Mouse (Mus musculus) forebrain, postnatal 0 days (tissue): ENCODE measurements around the gene Mars. TPM values are rescaled to one million over a fixed set of nuclear protein-coding genes. Genes with fewer than 3 reads are reported as not detected.

Experiments
- ATAC-seq: fragments of 200-750 bp; cut with Nextera tagmentation; 2 replicates; pipeline ENCODE4 v1.8.0; 2017; ENCODE audit warnings: mild to moderate bottlenecking, moderate library complexity
- DNase-seq: peaks from one replicate; pipeline ENCODE4 v3.0.0-alpha.2; 2015
- H3K27ac ChIP-seq: fragments of 300-500 bp; sonication (generic); 2 replicates; pipeline ENCODE4 v1.5.1; 2014; ENCODE audit warnings: low read depth, mild to moderate bottlenecking, antibody characterized with exemption, low read length, moderate library complexity, mixed read lengths
- H3K27me3 ChIP-seq: fragments of 300-500 bp; sonication (generic); 2 replicates; pipeline ENCODE4 v1.6.1; 2014; ENCODE audit warnings: mild to moderate bottlenecking, low read length, mixed read lengths; ENCODE audit not compliant: insufficient read depth
- H3K36me3 ChIP-seq: fragments of 300-500 bp; sonication (generic); 2 replicates; pipeline ENCODE4 v1.6.1; 2014; ENCODE audit warnings: mild to moderate bottlenecking, moderate library complexity; ENCODE audit not compliant: insufficient read depth
- H3K4me1 ChIP-seq: fragments of 300-500 bp; sonication (generic); 2 replicates; pipeline ENCODE4 v1.6.1; 2014; ENCODE audit warnings: antibody characterized with exemption; ENCODE audit not compliant: insufficient read depth
- H3K4me2 ChIP-seq: fragments of 300-500 bp; sonication (generic); 2 replicates; pipeline ENCODE4 v1.6.1; 2014; ENCODE audit warnings: low read depth, mild to moderate bottlenecking, moderate library complexity
- H3K4me3 ChIP-seq: fragments of 300-500 bp; sonication (generic); 2 replicates; pipeline ENCODE4 v1.5.1; 2014; ENCODE audit warnings: low read depth, low read length, mixed read lengths
- H3K9ac ChIP-seq: fragments of 300-500 bp; sonication (generic); 2 replicates; pipeline ENCODE4 v1.6.1; 2014; ENCODE audit warnings: mild to moderate bottlenecking
- H3K9me3 ChIP-seq: fragments of 300-500 bp; sonication (generic); 2 replicates; pipeline ENCODE4 v1.6.1; 2016; ENCODE audit warnings: low read length
- CTCF ChIP-seq: sonication (generic); IDR thresholded peaks from 2 replicates; pipeline ENCODE4 v1.5.1; 2016; ENCODE audit warnings: antibody characterized with exemption, control low read depth, low read depth
- WGBS: fragments of 180-500 bp; shearing (Covaris S2); extraction: QIAGEN DNeasy Blood & Tissue Kit; methylation state at CpG from one replicate; pipeline ENCODE4 v1.1.7; 2014; 5-methylcytosine and 5-hydroxymethylcytosine counted together
- polyA plus RNA-seq: library from polyadenylated mRNA; unstranded; fragments of >200 nt; fragmentation: Nextera tagmentation; extraction: Ambion mirVana; gene quantifications from 2 replicates; pipeline ENCODE4 v1.2.1, GENCODE M21; 2015
- total RNA-seq: library from RNA; depleted of rRNA; stranded (reverse); fragments of >200 nt; gene quantifications from 2 replicates; pipeline ENCODE4 v1.2.3, GENCODE M21; 2014

Mars gene
- total and polyA plus RNA-seq, 2 experiments from 2014 or later: 94.4 to 98.6 TPM

DNA sequence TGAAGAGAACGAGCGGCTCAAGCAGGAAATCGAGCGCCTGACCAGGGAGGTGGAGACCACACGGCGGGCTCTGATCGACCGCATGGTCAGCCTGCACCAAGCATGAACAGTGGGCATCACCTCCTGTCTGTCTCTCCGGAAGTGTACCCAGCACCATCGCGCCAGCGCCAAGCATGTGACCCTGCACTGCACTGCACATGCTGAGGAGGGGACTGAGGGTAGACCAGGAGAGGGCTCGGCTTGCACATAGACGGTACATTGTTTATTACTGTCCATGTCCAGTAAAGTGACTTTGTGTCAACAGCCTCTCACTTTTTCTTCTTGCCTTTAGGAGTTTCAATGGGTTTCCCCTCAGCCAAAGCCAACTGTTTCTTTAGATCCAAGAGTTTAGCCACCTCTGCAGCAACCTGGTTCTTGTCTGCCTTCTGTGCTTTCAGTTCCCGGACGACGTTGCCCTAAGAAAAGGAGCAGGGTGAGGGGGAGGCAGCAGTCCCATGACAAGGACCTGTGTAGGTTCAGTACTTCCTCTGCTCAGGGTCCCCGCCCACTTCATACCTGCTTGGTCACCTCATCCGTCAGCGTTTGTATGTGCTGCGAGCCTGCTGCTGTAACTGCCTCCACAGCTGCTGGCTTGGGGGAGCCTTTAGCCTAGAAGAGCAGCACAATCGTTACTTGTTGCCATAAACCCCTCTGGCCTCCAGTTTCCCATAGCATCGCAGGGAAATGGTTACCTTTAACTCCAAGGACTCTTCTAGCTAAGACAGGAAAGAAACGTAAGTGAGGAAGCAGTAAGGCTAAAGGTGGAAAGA lies 15.4 kb downstream of the Mars start:
- Histone ChIP-seq H3K4me1 (peaks cover 7% of the 10 kb centered on the region), H3K36me3 (peaks cover 65% of the 10 kb centered on the region), H3K27ac (no peak overlapping the region), H3K9ac (no peak overlapping the region), H3K4me3 (no peak overlapping the region), H3K4me2 (no peak overlapping the region), H3K27me3 (no peaks in the 10 kb centered on the region), H3K9me3 (no peaks in the 10 kb centered on the region)
- WGBS: 93% methylated on average over 24 of the region's 24 CpGs
- ATAC-seq (no peak), DNase-seq (no peak)
- no peak for TF ChIP-seq CTCF

DNA sequence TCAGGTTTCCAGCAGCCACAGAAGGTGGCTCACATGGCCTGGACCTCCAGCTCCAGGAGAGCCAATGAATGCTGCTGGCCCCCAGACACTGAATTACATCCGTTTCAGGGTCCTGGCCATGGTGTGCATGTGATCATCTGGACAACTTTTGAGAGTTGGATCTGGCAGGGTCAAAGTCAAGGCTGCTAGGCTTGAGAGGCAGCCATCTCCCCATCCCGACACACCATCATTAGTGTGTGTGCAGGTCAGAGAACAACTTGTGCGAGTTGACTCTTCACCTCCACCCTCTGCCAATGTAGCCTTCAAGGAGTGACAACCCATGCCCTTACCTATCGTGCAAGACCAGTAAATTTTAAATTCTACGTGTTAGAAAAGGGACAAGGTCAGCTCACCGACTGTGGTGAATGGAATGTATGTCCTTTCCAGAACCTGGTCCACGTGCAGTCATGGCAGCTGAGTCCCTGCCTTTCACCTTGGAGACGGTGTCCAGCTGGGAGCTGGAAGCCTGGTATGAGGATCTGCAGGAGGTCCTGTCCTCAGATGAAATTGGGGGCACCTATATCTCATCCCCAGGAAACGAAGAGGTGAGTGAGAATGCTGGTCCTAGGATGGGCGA lies 16.6 kb downstream of the Mars start:
- Histone ChIP-seq H3K27ac (no peak overlapping the region), H3K36me3 (peaks cover 56% of the 10 kb centered on the region), H3K9ac (no peak overlapping the region), H3K4me1 (peaks cover 7% of the 10 kb centered on the region), H3K27me3 (no peaks in the 10 kb centered on the region), H3K4me3 (no peak overlapping the region), H3K9me3 (no peaks in the 10 kb centered on the region), H3K4me2 (no peak overlapping the region)
- no peak for TF ChIP-seq CTCF
- WGBS: 95% methylated on average over 10 of the region's 10 CpGs
- ATAC-seq (no peak), DNase-seq (no peak)

DNA sequence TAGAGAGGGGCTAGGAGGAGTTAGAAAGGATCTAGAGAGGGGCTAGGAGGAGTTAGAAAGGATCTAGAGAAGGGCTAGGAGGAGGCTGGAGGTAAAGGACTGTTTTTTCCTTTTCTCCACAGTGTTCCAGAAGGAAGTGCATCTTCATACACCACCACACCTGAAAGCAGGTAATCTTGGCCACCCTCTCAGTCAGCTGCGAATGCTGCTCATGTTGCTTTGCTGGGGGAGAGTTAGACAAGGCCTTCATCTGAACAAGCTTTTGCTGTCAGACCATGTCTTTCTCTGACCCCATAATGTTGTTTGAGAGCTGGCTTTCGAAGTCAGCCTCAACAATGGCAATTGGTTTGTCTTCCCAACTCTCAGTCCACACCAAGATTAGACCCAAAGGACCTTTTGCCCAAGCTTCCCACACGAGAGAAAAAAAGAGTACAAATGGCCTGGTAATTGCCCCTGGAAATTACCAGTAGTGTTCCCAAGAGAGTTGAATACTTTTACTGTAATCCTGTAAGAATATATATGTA lies 17.9 kb downstream of the Mars start:
- no peak overlapping the region for H3K9ac ChIP-seq
- no peak for ATAC-seq
- H3K9me3 ChIP-seq: no peaks in the 10 kb centered on the region
- no peak for DNase-seq
- peaks cover 43% of the 10 kb centered on the region for H3K36me3 ChIP-seq
- TF ChIP-seq CTCF: no peak
- no peak overlapping the region for H3K27ac ChIP-seq
- WGBS: 90% methylated on average over 3 of the region's 3 CpGs
- no peaks in the 10 kb centered on the region for H3K27me3 ChIP-seq
- H3K4me2 ChIP-seq: no peak overlapping the region
- H3K4me3 ChIP-seq: no peak overlapping the region
- H3K4me1 ChIP-seq: peaks cover 7% of the 10 kb centered on the region

DNA sequence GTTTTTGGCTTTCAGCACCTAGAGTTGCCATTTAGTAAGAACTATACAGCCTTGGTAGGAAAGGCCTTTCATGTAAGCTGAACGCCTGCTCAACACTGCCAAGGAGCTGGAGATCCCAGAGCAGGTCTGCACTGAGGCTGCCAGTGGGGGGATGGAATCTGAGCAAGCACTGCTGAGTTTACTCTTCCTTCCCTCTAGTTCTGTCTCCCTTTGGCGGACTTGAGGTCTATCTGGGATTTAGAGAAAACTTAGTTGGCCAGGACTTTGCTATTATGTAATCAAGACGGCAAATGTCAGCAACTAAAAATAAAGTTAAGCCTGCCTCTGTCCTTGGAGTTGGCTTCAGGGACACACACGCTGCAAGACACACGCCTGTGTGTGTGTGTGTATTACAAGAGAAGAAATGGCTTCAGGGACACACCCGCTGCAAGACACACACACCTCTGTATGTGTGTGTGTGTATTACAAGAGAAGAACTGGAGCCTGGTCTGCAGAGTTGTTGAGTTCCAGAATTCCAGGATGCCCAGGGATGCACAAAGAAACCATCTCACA lies 18.5 kb downstream of the Mars start:
- Histone ChIP-seq H3K27me3 (no peaks in the 10 kb centered on the region), H3K9ac (no peak overlapping the region), H3K9me3 (no peaks in the 10 kb centered on the region), H3K4me3 (no peak overlapping the region), H3K4me1 (peaks cover 7% of the 10 kb centered on the region), H3K4me2 (no peak overlapping the region), H3K27ac (no peak overlapping the region), H3K36me3 (peaks cover 42% of the 10 kb centered on the region)
- no peak for TF ChIP-seq CTCF
- DNase-seq: no peak
- 89% methylated on average over 6 of the region's 6 CpGs for WGBS
- no peak for ATAC-seq

DNA sequence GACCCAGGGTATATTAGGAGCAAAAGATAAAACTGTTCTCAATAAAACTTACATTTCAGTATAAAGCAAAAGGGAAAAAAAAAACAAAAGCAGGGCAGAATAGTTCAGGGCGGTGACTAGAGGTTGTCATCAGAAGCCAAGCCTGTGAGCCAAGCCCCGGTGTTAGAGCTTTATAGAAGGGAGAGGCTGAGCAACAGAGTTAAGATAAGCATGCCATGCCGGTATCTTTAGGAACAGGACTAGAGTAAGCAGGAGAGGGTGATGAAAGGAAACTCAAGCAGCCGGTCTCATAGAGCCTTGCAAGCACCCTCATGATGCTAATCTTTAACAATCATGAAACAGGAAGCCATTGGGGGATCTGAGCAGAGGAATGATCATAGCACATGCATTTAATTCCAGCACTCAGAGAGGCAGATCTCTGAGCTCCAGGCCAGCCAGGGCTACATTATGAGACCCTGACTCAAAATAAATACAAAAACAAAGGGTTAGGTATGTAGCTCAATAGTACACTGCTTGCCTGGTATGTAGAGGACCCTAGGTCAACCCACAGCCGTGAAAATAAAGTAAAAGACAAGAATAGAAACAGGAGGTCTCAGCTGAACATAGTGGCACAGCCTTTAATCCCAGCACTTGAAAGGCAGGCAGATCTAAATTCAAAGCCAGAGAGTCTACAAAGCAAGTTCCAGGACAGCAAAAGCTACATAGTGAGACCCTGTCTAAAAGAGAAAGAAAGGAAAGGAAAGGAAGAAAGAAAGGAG lies 19.5 kb downstream of the Mars start:
- H3K9me3 ChIP-seq: no peaks in the 10 kb centered on the region
- H3K36me3 ChIP-seq: peaks cover 34% of the 10 kb centered on the region
- peak overlapping the region; percentile 79 for H3K4me2 ChIP-seq
- H3K4me3 ChIP-seq: peak overlapping the region; percentile 67
- peak overlapping the region; percentile 65 for H3K9ac ChIP-seq
- peak overlapping the region; percentile 94; the same call in 1 of the 2 replicates for H3K27ac ChIP-seq
- ATAC-seq: no peak
- TF ChIP-seq CTCF: no peak
- H3K4me1 ChIP-seq: peaks cover 15% of the 10 kb centered on the region
- no peaks in the 10 kb centered on the region for H3K27me3 ChIP-seq
- WGBS: 42% methylated on average over 5 of the region's 5 CpGs
- no peak for DNase-seq

DNA sequence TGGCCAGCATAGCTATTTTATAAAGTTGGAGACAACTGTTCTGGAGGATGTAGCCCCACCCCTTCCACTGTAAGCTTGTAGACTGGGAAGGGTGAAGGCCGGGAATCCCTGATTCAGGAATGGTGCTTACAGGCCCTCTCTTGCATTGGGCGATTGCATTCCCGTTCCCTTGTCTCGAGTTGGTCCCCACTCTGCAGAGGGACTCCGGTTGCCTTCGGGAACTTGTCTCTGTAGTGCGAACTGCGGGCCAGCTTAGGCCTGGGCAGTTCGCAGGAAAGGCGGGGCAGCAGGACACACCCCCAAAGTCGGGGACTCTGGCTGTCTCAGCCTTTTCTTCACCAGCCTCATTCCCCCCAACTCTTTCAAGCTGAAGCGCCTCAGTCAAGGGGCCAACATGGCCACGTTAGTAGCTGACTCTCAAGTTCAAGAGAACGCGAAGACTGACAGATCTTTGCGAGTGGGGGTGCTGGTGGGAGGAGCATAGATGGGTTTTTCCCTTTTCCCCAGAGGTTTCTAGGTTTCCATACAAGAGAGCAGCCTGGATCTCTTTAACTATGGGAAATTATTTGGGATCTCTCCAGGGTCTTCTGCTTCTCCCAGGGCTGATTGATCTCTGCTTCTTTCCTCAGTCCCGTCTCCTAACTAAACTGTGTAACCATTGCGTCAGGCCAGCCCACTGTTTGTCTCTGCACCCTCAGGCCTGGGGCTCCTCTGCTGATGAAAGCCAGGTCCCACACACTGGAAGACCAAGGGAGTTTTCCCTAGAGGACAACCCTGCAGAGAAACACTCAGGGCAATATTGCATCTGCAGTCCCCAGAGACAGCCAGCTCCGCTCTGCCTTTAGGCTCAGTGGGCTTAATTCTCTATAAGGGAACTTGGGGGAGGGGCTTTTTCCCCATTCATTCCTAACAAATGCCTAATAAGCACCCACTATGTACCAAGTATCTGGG lies 20.4 kb downstream of the Mars start:
- Histone ChIP-seq H3K27ac (peak overlapping the region; percentile 94), H3K4me1 (peaks cover 20% of the 10 kb centered on the region), H3K9me3 (no peaks in the 10 kb centered on the region), H3K27me3 (no peaks in the 10 kb centered on the region), H3K9ac (peak overlapping the region; percentile 65), H3K36me3 (peaks cover 29% of the 10 kb centered on the region), H3K4me2 (peak overlapping the region; percentile 79), H3K4me3 (peak overlapping the region; percentile 67)
- peak; percentile 32 for ATAC-seq
- WGBS: 4% methylated on average over 19 of the region's 19 CpGs
- no peak for DNase-seq
- TF ChIP-seq CTCF: no peak
